Mouse (Mus musculus) megakaryocyte-erythroid progenitor cell, adult 5-6 weeks (primary cell): ENCODE data around the gene Cacna1g. TPM values are rescaled to one million over a fixed set of nuclear protein-coding genes. Genes with fewer than 3 reads are reported as not detected.
A peak's percentile ranks its signal among the peaks of the same experiment; 100 is the strongest.

Experiments
- ATAC-seq: replicated peaks from 2 replicates; pipeline ENCODE4 v1.8.0; 2016; ENCODE audit warnings: mild to moderate bottlenecking, inconsistent platforms; ENCODE audit not compliant: severe bottlenecking, poor library complexity, low FRiP score, low TSS enrichment
- total RNA-seq, 2 experiments: library from RNA; stranded (forward) in 1 of 2; stranded (reverse) in 1 of 2; fragments of 200-1000, 215-1000 nt in 1 of 2; fragments of >200 nt in 1 of 2; fragmentation: Nextera tagmentation in 1 of 2; gene quantifications; 2 replicates each; pipeline ENCODE4 v1.2.3; 2014 to 2017

Cacna1g gene
- total RNA-seq, 2 experiments from 2014 or later: 1.9 to 3.8 TPM

GRCm38 (mm10) chr11:94379736-94380135 lies 94.3 kb downstream of the Cacna1g start:
- ATAC-seq: no peak

- ATAC-seq: no peak
Observed at GRCm38 (mm10) chr11:94379061-94379460, 94.9 kb downstream of the Cacna1g start.

GRCm38 (mm10) chr11:94374276-94374948 lies 99.6 kb downstream of the Cacna1g start:
- no peak for ATAC-seq

- ATAC-seq: 0 out of 2 replicates have a peak, but pooled peaks have one; percentile 17
Observed at GRCm38 (mm10) chr11:94370809-94371208, 103.2 kb downstream of the Cacna1g start.

GRCm38 (mm10) chr11:94369981-94370380 lies 104.0 kb downstream of the Cacna1g start:
- no peak for ATAC-seq

GRCm38 (mm10) chr11:94365340-94365739 lies 108.7 kb downstream of the Cacna1g start:
- ATAC-seq: no peak

GRCm38 (mm10) chr11:94363690-94364089 lies 110.3 kb downstream of the Cacna1g start:
- no peak for ATAC-seq

- ATAC-seq: no peak
Observed at GRCm38 (mm10) chr11:94362101-94362500, 111.9 kb downstream of the Cacna1g start.

- ATAC-seq: no peak
Observed at GRCm38 (mm10) chr11:94361166-94361870, 112.7 kb downstream of the Cacna1g start.

- no peak for ATAC-seq
Observed at GRCm38 (mm10) chr11:94359168-94359567, 114.8 kb downstream of the Cacna1g start.

Other genes with a start within 250 kb of the Cacna1g start
- gene Wfikkn2, start 228.2 kb downstream of the Cacna1g start, total RNA-seq (2014; fragmentation: Nextera tagmentation): 0.61 and 0.87 TPM in 2 replicates
- 0.50 TPM in 1 of 2 replicates, not detected in the other for gene Wfikkn2, start 228.2 kb downstream of the Cacna1g start, total RNA-seq (2017)
- not detected in 2 replicates for gene Gm21885, start 192.3 kb downstream of the Cacna1g start, total RNA-seq (2014; fragmentation: Nextera tagmentation)
- gene Gm21885, start 192.3 kb downstream of the Cacna1g start, total RNA-seq (2017): not detected in 2 replicates
- 184 and 223 TPM in 2 replicates for gene Luc7l3, start 152.2 kb downstream of the Cacna1g start, total RNA-seq (2014; fragmentation: Nextera tagmentation)
- 419 and 570 TPM in 2 replicates for gene Luc7l3, start 152.2 kb downstream of the Cacna1g start, total RNA-seq (2017)
- gene Ankrd40, start 146.2 kb downstream of the Cacna1g start, total RNA-seq (2014; fragmentation: Nextera tagmentation): 19.9 and 20.9 TPM in 2 replicates
- 41.5 and 44.8 TPM in 2 replicates for gene Ankrd40, start 146.2 kb downstream of the Cacna1g start, total RNA-seq (2017)
- not detected in 2 replicates for gene Abcc3, start 81.2 kb downstream of the Cacna1g start, total RNA-seq (2014; fragmentation: Nextera tagmentation)
- gene Abcc3, start 81.2 kb downstream of the Cacna1g start, total RNA-seq (2017): 0.04 TPM in 1 of 2 replicates, not detected in the other
- not detected in 2 replicates for gene Spata20, start 12.0 kb upstream of the Cacna1g start, total RNA-seq (2014; fragmentation: Nextera tagmentation)
- gene Spata20, start 12.0 kb upstream of the Cacna1g start, total RNA-seq (2017): not detected in 2 replicates
- gene Epn3, start 25.8 kb upstream of the Cacna1g start, total RNA-seq (2014; fragmentation: Nextera tagmentation): not detected in 2 replicates
- not detected in 2 replicates for gene Epn3, start 25.8 kb upstream of the Cacna1g start, total RNA-seq (2017)
- not detected in 2 replicates for gene Mycbpap, start 47.5 kb upstream of the Cacna1g start, total RNA-seq (2014; fragmentation: Nextera tagmentation)
- not detected in 2 replicates for gene Mycbpap, start 47.5 kb upstream of the Cacna1g start, total RNA-seq (2017)
- 7.4 and 11.2 TPM in 2 replicates for gene Rsad1, start 75.1 kb upstream of the Cacna1g start, total RNA-seq (2014; fragmentation: Nextera tagmentation)
- gene Rsad1, start 75.1 kb upstream of the Cacna1g start, total RNA-seq (2017): 6.8 and 8.6 TPM in 2 replicates
- gene Chad, start 90.8 kb upstream of the Cacna1g start, total RNA-seq (2014; fragmentation: Nextera tagmentation): 0.50 and 0.87 TPM in 2 replicates
- gene Chad, start 90.8 kb upstream of the Cacna1g start, total RNA-seq (2017): not detected in 2 replicates
- gene Acsf2, start 127.7 kb upstream of the Cacna1g start, total RNA-seq (2014; fragmentation: Nextera tagmentation): 6.9 and 10.6 TPM in 2 replicates
- 1.0 and 2.8 TPM in 2 replicates for gene Acsf2, start 127.7 kb upstream of the Cacna1g start, total RNA-seq (2017)
- 97.5 and 104 TPM in 2 replicates for gene Lrrc59, start 155.6 kb upstream of the Cacna1g start, total RNA-seq (2014; fragmentation: Nextera tagmentation)
- 141 and 166 TPM in 2 replicates for gene Lrrc59, start 155.6 kb upstream of the Cacna1g start, total RNA-seq (2017)
- 79.7 and 90.4 TPM in 2 replicates for gene Mrpl27, start 179.6 kb upstream of the Cacna1g start, total RNA-seq (2014; fragmentation: Nextera tagmentation)
- gene Mrpl27, start 179.6 kb upstream of the Cacna1g start, total RNA-seq (2017): 31.7 and 45.3 TPM in 2 replicates
- 22.8 and 22.9 TPM in 2 replicates for gene Eme1, start 179.8 kb upstream of the Cacna1g start, total RNA-seq (2014; fragmentation: Nextera tagmentation)
- gene Eme1, start 179.8 kb upstream of the Cacna1g start, total RNA-seq (2017): 32.2 and 46.2 TPM in 2 replicates
- gene Xylt2, start 203.3 kb upstream of the Cacna1g start, total RNA-seq (2014; fragmentation: Nextera tagmentation): 4.8 and 5.2 TPM in 2 replicates
- gene Xylt2, start 203.3 kb upstream of the Cacna1g start, total RNA-seq (2017): 3.8 and 5.0 TPM in 2 replicates
- gene Gm11541, start 230.3 kb upstream of the Cacna1g start, total RNA-seq (2014; fragmentation: Nextera tagmentation): not detected in 2 replicates
- gene Gm11541, start 230.3 kb upstream of the Cacna1g start, total RNA-seq (2017): not detected in 2 replicates